Mouse (Mus musculus): ENCODE measurements around the gene Akt3. TPM values are rescaled to one million over a fixed set of nuclear protein-coding genes. Genes with fewer than 3 reads are reported as not detected.

Gene Akt3
- polyA plus RNA-seq, 1 experiment from 2014 or later: 7.1 TPM

DNA sequence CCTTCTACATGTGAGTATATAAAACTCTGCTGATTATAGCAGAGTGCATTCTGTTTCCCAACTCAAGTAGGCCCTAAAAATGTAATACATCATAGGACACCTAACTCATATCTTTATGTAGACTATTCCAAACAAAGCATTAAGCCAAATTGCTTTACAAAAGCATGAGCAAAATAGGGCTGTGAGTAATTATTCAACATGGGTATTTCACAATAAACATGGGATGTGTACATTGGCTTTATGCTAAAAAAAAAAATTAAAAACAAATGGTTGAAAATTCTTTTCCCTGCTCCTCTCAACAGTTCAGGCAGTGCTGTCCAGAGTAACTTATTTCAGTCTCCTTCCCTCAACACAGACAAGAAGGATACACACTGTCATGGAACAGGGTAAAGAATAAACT is 26.9 kb downstream of the Akt3 start:
- no peaks in the 10 kb centered on the region for H3K4me1 ChIP-seq (ENCODE audit: control insufficient read depth, insufficient read depth, low read length)
- H3K9me3 ChIP-seq (replicated peaks; ENCODE audit: control insufficient read depth, low read length): no peaks in the 10 kb centered on the region
- no peak overlapping the region for H3K9ac ChIP-seq (ENCODE audit: low read depth, low read length)
- no peak for ATAC-seq (replicated peaks; ENCODE audit: insufficient number of reproducible peaks, low FRiP score, low TSS enrichment)
- H3K27me3 ChIP-seq (ENCODE audit: control insufficient read depth, insufficient read depth, low read length): no peaks in the 10 kb centered on the region
- H3K4me3 ChIP-seq (ENCODE audit: low read depth, low read length): no peak overlapping the region
- H3K4me2 ChIP-seq: no peak overlapping the region
- no peak overlapping the region for H3K27ac ChIP-seq (ENCODE audit: low read depth, low read length)
- no peaks in the 10 kb centered on the region for H3K36me3 ChIP-seq (ENCODE audit: control insufficient read depth, insufficient read depth, low read length)

DNA sequence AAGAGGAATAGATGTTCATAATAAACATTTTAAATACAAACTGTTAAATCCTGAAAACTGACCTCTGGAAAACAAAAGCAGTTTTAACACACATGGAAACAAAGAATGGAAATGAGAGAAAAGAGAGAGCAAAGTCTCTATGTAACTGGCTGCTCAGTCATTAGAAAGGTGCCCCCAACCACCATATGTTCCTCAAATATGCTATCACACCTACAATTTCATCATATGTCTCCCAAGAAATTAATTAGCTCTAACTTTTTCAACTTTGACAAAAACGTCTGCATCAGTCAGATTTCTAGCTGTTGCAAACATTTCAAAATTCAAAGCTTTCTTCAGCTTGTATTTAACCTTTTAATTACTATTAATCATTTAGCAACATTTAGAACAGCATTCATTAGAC is 59.0 kb downstream of the Akt3 start:
- Histone ChIP-seq H3K4me3 (ENCODE audit: low read depth, low read length) (no peak overlapping the region), H3K27me3 (ENCODE audit: control insufficient read depth, insufficient read depth, low read length) (no peaks in the 10 kb centered on the region), H3K9me3 (replicated peaks; ENCODE audit: control insufficient read depth, low read length) (no peaks in the 10 kb centered on the region), H3K36me3 (ENCODE audit: control insufficient read depth, insufficient read depth, low read length) (no peaks in the 10 kb centered on the region), H3K4me1 (ENCODE audit: control insufficient read depth, insufficient read depth, low read length) (no peaks in the 10 kb centered on the region), H3K4me2 (no peak overlapping the region), H3K27ac (ENCODE audit: low read depth, low read length) (no peak overlapping the region), H3K9ac (ENCODE audit: low read depth, low read length) (no peak overlapping the region)
- 63% methylated on average over 1 of the region's 1 CpGs for WGBS (ENCODE audit: insufficient replicate concordance)
- no peak for ATAC-seq (replicated peaks; ENCODE audit: insufficient number of reproducible peaks, low FRiP score, low TSS enrichment)

DNA sequence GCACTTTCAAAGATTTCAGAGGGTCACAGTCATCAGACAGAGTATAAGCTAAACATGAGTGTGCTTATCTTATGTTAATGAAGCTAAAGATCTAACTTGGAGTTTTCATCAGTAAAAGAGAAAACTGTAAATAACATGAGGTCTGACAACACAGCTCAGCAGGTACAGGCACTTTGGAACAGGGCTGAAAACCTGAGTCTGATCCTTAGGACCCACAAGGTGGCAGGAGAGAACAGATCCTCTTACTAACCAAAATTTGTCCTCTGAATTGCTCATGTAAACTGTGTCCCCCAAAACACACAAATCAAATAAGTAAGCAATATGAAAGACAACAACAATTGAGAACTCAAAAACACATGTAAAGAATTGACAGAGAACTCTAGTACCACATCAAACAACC is 62.8 kb downstream of the Akt3 start:
- Histone ChIP-seq H3K27me3 (ENCODE audit: control insufficient read depth, insufficient read depth, low read length) (no peaks in the 10 kb centered on the region), H3K9me3 (replicated peaks; ENCODE audit: control insufficient read depth, low read length) (no peaks in the 10 kb centered on the region), H3K4me1 (ENCODE audit: control insufficient read depth, insufficient read depth, low read length) (no peaks in the 10 kb centered on the region), H3K27ac (ENCODE audit: low read depth, low read length) (no peak overlapping the region), H3K4me2 (no peak overlapping the region), H3K36me3 (ENCODE audit: control insufficient read depth, insufficient read depth, low read length) (no peaks in the 10 kb centered on the region), H3K4me3 (ENCODE audit: low read depth, low read length) (no peak overlapping the region), H3K9ac (ENCODE audit: low read depth, low read length) (no peak overlapping the region)
- no peak for ATAC-seq (replicated peaks; ENCODE audit: insufficient number of reproducible peaks, low FRiP score, low TSS enrichment)

DNA sequence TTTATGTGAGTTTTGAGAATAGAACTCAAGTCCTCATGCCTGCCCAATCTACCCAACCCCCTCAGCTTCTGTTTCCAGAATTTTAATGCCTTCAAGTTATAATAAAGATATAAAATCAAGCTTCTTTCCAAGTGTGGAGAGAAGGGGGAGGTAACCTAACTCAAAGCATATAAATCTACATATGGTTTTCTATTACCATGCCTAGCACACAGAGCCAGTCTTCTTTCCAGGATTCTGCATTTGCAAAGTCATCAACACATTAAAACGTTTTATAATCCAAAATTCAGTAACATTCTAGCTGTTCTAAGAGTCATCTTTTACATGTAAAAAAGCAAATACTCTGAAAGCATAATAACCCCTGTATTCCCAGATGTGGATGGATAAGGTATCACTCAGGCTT is 63.7 kb downstream of the Akt3 start:
- H3K27ac ChIP-seq (ENCODE audit: low read depth, low read length): no peak overlapping the region
- H3K9me3 ChIP-seq (replicated peaks; ENCODE audit: control insufficient read depth, low read length): no peaks in the 10 kb centered on the region
- H3K4me2 ChIP-seq: no peak overlapping the region
- no peak overlapping the region for H3K9ac ChIP-seq (ENCODE audit: low read depth, low read length)
- H3K36me3 ChIP-seq (ENCODE audit: control insufficient read depth, insufficient read depth, low read length): no peaks in the 10 kb centered on the region
- WGBS (ENCODE audit: insufficient replicate concordance): 48% methylated on average over 1 of the region's 1 CpGs
- H3K4me3 ChIP-seq (ENCODE audit: low read depth, low read length): no peak overlapping the region
- no peaks in the 10 kb centered on the region for H3K4me1 ChIP-seq (ENCODE audit: control insufficient read depth, insufficient read depth, low read length)
- no peaks in the 10 kb centered on the region for H3K27me3 ChIP-seq (ENCODE audit: control insufficient read depth, insufficient read depth, low read length)
- ATAC-seq (replicated peaks; ENCODE audit: insufficient number of reproducible peaks, low FRiP score, low TSS enrichment): no peak

DNA sequence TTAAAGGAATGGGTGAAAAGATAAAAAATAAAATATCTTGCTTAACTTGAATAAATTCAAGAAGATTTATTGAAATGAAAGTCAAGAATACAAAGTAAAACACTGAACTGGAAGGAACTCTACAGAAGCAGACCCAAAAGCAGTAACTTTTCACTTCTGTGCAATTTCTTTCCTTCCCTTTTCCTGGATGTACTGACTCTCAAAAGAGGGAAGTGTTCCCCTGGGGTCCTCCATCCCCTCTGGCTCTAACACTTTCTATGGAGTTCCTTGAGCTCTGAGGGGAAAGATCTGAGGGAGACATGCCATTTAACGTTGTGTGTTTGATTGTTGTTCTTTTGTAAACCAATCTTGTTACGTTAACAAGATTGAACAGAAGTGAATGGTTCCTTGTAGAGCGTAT is 66.4 kb downstream of the Akt3 start:
- H3K27me3 ChIP-seq (ENCODE audit: control insufficient read depth, insufficient read depth, low read length): no peaks in the 10 kb centered on the region
- H3K4me3 ChIP-seq (ENCODE audit: low read depth, low read length): no peak overlapping the region
- no peak overlapping the region for H3K27ac ChIP-seq (ENCODE audit: low read depth, low read length)
- no peaks in the 10 kb centered on the region for H3K9me3 ChIP-seq (replicated peaks; ENCODE audit: control insufficient read depth, low read length)
- ATAC-seq (replicated peaks; ENCODE audit: insufficient number of reproducible peaks, low FRiP score, low TSS enrichment): no peak
- 67% methylated on average over 3 of the region's 3 CpGs for WGBS (ENCODE audit: insufficient replicate concordance)
- H3K4me1 ChIP-seq (ENCODE audit: control insufficient read depth, insufficient read depth, low read length): no peaks in the 10 kb centered on the region
- no peak overlapping the region for H3K9ac ChIP-seq (ENCODE audit: low read depth, low read length)
- H3K36me3 ChIP-seq (ENCODE audit: control insufficient read depth, insufficient read depth, low read length): no peaks in the 10 kb centered on the region
- no peak overlapping the region for H3K4me2 ChIP-seq

DNA sequence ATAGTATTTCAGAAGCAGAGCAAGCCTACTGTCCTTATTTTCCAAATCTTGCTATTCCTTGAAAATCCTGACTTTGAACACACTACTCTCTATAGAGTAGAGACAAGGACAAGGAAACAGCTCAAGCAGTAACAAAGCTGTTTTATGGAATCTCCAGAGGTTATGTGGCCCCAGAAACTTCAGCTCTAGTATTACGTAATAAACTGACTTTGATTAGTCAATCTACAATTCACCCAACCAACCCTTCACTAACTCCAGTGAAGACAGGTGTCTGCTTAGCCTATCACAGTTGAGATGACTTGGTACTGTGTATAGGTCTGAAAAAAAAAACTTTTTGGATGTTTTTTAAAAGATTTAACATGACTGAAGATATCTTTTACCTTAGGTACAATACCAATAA is 67.6 kb downstream of the Akt3 start:
- no peak for ATAC-seq (replicated peaks; ENCODE audit: insufficient number of reproducible peaks, low FRiP score, low TSS enrichment)
- H3K4me1 ChIP-seq (ENCODE audit: control insufficient read depth, insufficient read depth, low read length): no peaks in the 10 kb centered on the region
- no peak overlapping the region for H3K4me2 ChIP-seq
- H3K9me3 ChIP-seq (replicated peaks; ENCODE audit: control insufficient read depth, low read length): no peaks in the 10 kb centered on the region
- H3K36me3 ChIP-seq (ENCODE audit: control insufficient read depth, insufficient read depth, low read length): no peaks in the 10 kb centered on the region
- no peak overlapping the region for H3K9ac ChIP-seq (ENCODE audit: low read depth, low read length)
- no peak overlapping the region for H3K27ac ChIP-seq (ENCODE audit: low read depth, low read length)
- WGBS (ENCODE audit: insufficient replicate concordance): 94% methylated on average over 1 of the region's 1 CpGs
- no peak overlapping the region for H3K4me3 ChIP-seq (ENCODE audit: low read depth, low read length)
- H3K27me3 ChIP-seq (ENCODE audit: control insufficient read depth, insufficient read depth, low read length): no peaks in the 10 kb centered on the region

DNA sequence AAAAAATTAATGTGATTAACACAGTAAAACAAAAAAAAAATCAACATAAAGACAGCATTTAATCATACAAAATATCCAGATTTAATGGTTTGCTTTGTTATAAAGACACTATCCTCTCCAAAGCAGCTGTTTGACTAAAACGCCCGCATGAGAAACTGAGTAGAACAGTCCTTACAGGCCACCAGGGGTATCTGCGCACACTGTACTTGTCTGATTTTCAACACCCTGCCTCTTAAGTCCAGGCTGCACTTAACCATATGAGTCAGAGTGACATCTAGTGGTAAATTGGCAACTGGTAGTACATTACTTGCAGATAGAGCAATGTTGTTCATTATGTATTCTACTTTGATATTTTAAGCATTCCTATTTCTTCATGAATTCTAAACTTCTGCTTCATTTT is 69.3 kb downstream of the Akt3 start:
- ATAC-seq (replicated peaks; ENCODE audit: insufficient number of reproducible peaks, low FRiP score, low TSS enrichment): no peak; the same call in 1 of the 2 replicates
- no peaks in the 10 kb centered on the region for H3K4me1 ChIP-seq (ENCODE audit: control insufficient read depth, insufficient read depth, low read length)
- no peak overlapping the region for H3K4me2 ChIP-seq
- no peaks in the 10 kb centered on the region for H3K27me3 ChIP-seq (ENCODE audit: control insufficient read depth, insufficient read depth, low read length)
- WGBS (ENCODE audit: insufficient replicate concordance): 22% methylated on average over 3 of the region's 3 CpGs
- H3K9me3 ChIP-seq (replicated peaks; ENCODE audit: control insufficient read depth, low read length): no peaks in the 10 kb centered on the region
- no peak overlapping the region for H3K9ac ChIP-seq (ENCODE audit: low read depth, low read length)
- H3K4me3 ChIP-seq (ENCODE audit: low read depth, low read length): no peak overlapping the region
- H3K36me3 ChIP-seq (ENCODE audit: control insufficient read depth, insufficient read depth, low read length): no peaks in the 10 kb centered on the region
- H3K27ac ChIP-seq (ENCODE audit: low read depth, low read length): no peak overlapping the region

DNA sequence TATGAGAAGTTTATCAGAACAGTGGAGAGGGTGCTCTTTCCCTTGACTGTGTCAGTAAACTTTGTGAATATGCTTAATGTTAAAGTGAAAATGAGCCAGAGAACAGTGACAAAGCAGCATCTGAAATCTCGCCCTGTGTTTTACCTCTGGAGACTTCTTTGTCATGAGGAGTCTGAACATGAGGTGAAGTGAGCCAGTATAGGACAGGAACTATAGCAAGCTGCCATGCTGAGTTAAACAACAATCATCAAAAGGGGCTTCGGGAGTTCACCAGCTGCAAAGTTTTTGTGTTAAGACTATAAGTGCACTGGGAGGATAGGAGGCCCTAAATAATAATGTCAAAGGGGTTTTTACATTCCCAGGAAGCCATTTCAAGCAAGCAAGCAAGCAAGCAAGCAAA is 71.3 kb downstream of the Akt3 start:
- Histone ChIP-seq H3K9me3 (replicated peaks; ENCODE audit: control insufficient read depth, low read length) (no peaks in the 10 kb centered on the region), H3K27ac (ENCODE audit: low read depth, low read length) (no peak overlapping the region), H3K4me1 (ENCODE audit: control insufficient read depth, insufficient read depth, low read length) (no peaks in the 10 kb centered on the region), H3K4me3 (ENCODE audit: low read depth, low read length) (no peak overlapping the region), H3K27me3 (ENCODE audit: control insufficient read depth, insufficient read depth, low read length) (no peaks in the 10 kb centered on the region), H3K4me2 (no peak overlapping the region), H3K9ac (ENCODE audit: low read depth, low read length) (no peak overlapping the region), H3K36me3 (ENCODE audit: control insufficient read depth, insufficient read depth, low read length) (no peaks in the 10 kb centered on the region)
- WGBS (ENCODE audit: insufficient replicate concordance): 77% methylated on average over 2 of the region's 2 CpGs
- no peak for ATAC-seq (replicated peaks; ENCODE audit: insufficient number of reproducible peaks, low FRiP score, low TSS enrichment)

DNA sequence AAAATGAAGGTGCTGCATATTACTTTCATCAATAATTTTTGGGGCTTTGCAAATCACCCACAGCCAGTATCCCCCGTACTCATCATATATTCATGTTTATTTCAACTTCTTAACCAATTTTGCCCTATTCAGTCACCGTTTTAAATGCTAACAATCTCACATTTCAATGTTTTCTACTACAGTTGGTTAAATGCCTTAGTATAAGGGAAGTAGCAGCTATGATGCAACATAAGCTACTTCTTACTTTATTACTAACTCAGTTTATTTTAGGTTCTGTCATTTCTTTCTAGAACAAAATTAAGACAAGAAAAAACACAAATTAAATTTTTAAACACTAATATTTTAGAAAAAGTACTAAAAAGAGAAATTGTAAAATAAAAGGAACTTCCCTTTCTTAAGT is 78.4 kb downstream of the Akt3 start:
- Histone ChIP-seq H3K27me3 (ENCODE audit: control insufficient read depth, insufficient read depth, low read length) (no peaks in the 10 kb centered on the region), H3K36me3 (ENCODE audit: control insufficient read depth, insufficient read depth, low read length) (no peaks in the 10 kb centered on the region), H3K9me3 (replicated peaks; ENCODE audit: control insufficient read depth, low read length) (no peaks in the 10 kb centered on the region), H3K4me2 (no peak overlapping the region), H3K4me1 (ENCODE audit: control insufficient read depth, insufficient read depth, low read length) (no peaks in the 10 kb centered on the region), H3K27ac (ENCODE audit: low read depth, low read length) (no peak overlapping the region), H3K4me3 (ENCODE audit: low read depth, low read length) (no peak overlapping the region), H3K9ac (ENCODE audit: low read depth, low read length) (no peak overlapping the region)
- ATAC-seq (replicated peaks; ENCODE audit: insufficient number of reproducible peaks, low FRiP score, low TSS enrichment): no peak
- 85% methylated on average over 2 of the region's 2 CpGs for WGBS (ENCODE audit: insufficient replicate concordance)
